Mouse (Mus musculus): ENCODE results near the gene Smarcd3.
"Not testable (repeated sequence)": the region's sequence is repeated elsewhere in the genome, so short reads cannot be mapped to it uniquely, and the experiment has no call there.

Smarcd3 gene

GRCm38 (mm10) chr5:24596519-24597171 is 27.6 kb downstream of the Smarcd3 start:
- DNase-seq, result peak; percentile 41

GRCm38 (mm10) chr5:24595786-24596380 is 28.3 kb downstream of the Smarcd3 start:
- DNase-seq, result no peak

GRCm38 (mm10) chr5:24595261-24595660 is 28.9 kb downstream of the Smarcd3 start:
- no peak for DNase-seq

GRCm38 (mm10) chr5:24594346-24594745 is 29.9 kb downstream of the Smarcd3 start:
- no peak for DNase-seq

- no peak for DNase-seq
Measured at GRCm38 (mm10) chr5:24593928-24594327, 30.3 kb downstream of the Smarcd3 start.

- DNase-seq, result no peak
Measured at GRCm38 (mm10) chr5:24593230-24593629, 31.0 kb downstream of the Smarcd3 start.

GRCm38 (mm10) chr5:24592471-24593160 is 31.6 kb downstream of the Smarcd3 start:
- DNase-seq, result no peak

GRCm38 (mm10) chr5:24591796-24592470 is 32.3 kb downstream of the Smarcd3 start:
- DNase-seq, result peak; percentile 40

GRCm38 (mm10) chr5:24591268-24591721 is 32.9 kb downstream of the Smarcd3 start:
- no peak for DNase-seq

GRCm38 (mm10) chr5:24589511-24590500 is 34.4 kb downstream of the Smarcd3 start:
- no peak for DNase-seq

GRCm38 (mm10) chr5:24587200-24587577 is 37.0 kb downstream of the Smarcd3 start:
- no peak for DNase-seq

GRCm38 (mm10) chr5:24586547-24587199 is 37.5 kb downstream of the Smarcd3 start, which contains the start of gene Chpf2:
Gene Chpf2, plus strand, starts transcription at chr5:24586741.
- peak; percentile 82 for DNase-seq

- DNase-seq, result no peak
Measured at GRCm38 (mm10) chr5:24586106-24586505, 38.1 kb downstream of the Smarcd3 start.

GRCm38 (mm10) chr5:24578109-24578963 is 45.9 kb downstream of the Smarcd3 start:
- DNase-seq, result no peak

- peak; percentile 100 for DNase-seq
Measured at GRCm38 (mm10) chr5:24577183-24577929, 46.9 kb downstream of the Smarcd3 start, which contains the start of gene Abcf2. Gene Abcf2, minus strand, starts transcription at chr5:24577467.

- no peak for DNase-seq
Measured at GRCm38 (mm10) chr5:24576801-24577182, 47.4 kb downstream of the Smarcd3 start.

GRCm38 (mm10) chr5:24575948-24576347 is 48.3 kb downstream of the Smarcd3 start:
- no peak for DNase-seq

- DNase-seq, result no peak
Measured at GRCm38 (mm10) chr5:24556709-24557108, 67.5 kb downstream of the Smarcd3 start, which contains the start of gene 4931409K22Rik. Gene 4931409K22Rik, minus strand, starts transcription at chr5:24556809.

- not testable (repeated sequence) for DNase-seq
Measured at GRCm38 (mm10) chr5:24555335-24555734, 68.9 kb downstream of the Smarcd3 start.

Data from kidney, adult 9 months (tissue).